Mouse (Mus musculus) stomach, embryonic 14.5 days (tissue): Measurements from ENCODE around the gene Ttyh3. TPM values are rescaled to one million over a fixed set of nuclear protein-coding genes. Genes with fewer than 3 reads are reported as not detected.

ENCODE experiments used
- ATAC-seq: fragments of 200-750 bp; cut with Nextera tagmentation; 2 replicates; pipeline ENCODE4 v1.8.0; 2017; ENCODE audit warnings: low read depth, moderate TSS enrichment; ENCODE audit not compliant: insufficient number of reproducible peaks, insufficient read depth, low FRiP score
- H3K27ac ChIP-seq: fragments of 300-500 bp; sonication (generic); 2 replicates; pipeline ENCODE4 v1.5.1; 2014; ENCODE audit warnings: mild to moderate bottlenecking, low read length, moderate library complexity, mixed read lengths
- H3K27me3 ChIP-seq: fragments of 300-500 bp; sonication (generic); 2 replicates; pipeline ENCODE4 v1.6.1; 2014; ENCODE audit warnings: low read length, control low read depth, mixed read lengths; ENCODE audit not compliant: control insufficient read depth, insufficient read depth
- H3K36me3 ChIP-seq: fragments of 300-500 bp; sonication (generic); 2 replicates; pipeline ENCODE4 v1.6.1; 2014; ENCODE audit warnings: mild to moderate bottlenecking, control low read depth, low read length, moderate library complexity, mixed read lengths; ENCODE audit not compliant: control insufficient read depth, insufficient read depth
- H3K4me1 ChIP-seq: fragments of 300-500 bp; sonication (generic); 2 replicates; pipeline ENCODE4 v1.6.1; 2014; ENCODE audit warnings: low read length, control low read depth, mixed read lengths; ENCODE audit not compliant: control insufficient read depth, insufficient read depth
- H3K4me2 ChIP-seq: fragments of 300-500 bp; sonication (generic); replicated peaks from 2 replicates; pipeline ENCODE4 v1.6.1; 2014; ENCODE audit warnings: low read depth, low read length, control low read depth
- H3K4me3 ChIP-seq: fragments of 300-500 bp; sonication (generic); 2 replicates; pipeline ENCODE4 v1.5.1; 2014; ENCODE audit warnings: low read depth, low read length, control low read depth
- H3K9ac ChIP-seq: fragments of 300-500 bp; sonication (generic); replicated peaks from 2 replicates; pipeline ENCODE4 v1.6.1; 2014; ENCODE audit warnings: low read depth, mild to moderate bottlenecking, control low read depth, low read length, moderate library complexity, mixed read lengths
- H3K9me3 ChIP-seq: fragments of 300-500 bp; sonication (generic); 2 replicates; pipeline ENCODE4 v1.6.1; 2016; ENCODE audit warnings: low read depth, low read length, control low read depth; ENCODE audit not compliant: control insufficient read depth
- WGBS: fragments of 180-500 bp; shearing (Covaris S2); extraction: QIAGEN DNeasy Blood & Tissue Kit; methylation state at CpG from one replicate; pipeline ENCODE4 v1.1.7; 2014; 5-methylcytosine and 5-hydroxymethylcytosine counted together
- polyA plus RNA-seq: library from polyadenylated mRNA; unstranded; fragments of >200 nt; fragmentation: Nextera tagmentation; extraction: Ambion mirVana; gene quantifications from 2 replicates; pipeline ENCODE4 v1.2.1, GENCODE M21; 2014

Gene Ttyh3
- polyA plus RNA-seq, 1 experiment from 2014 or later = 43.1 TPM

- H3K27ac ChIP-seq = no peak overlapping the region
- WGBS = 46% methylated on average over 9 of the region's 9 CpGs
- H3K4me1 ChIP-seq = peaks cover 40% of the 10 kb centered on the region
- no peaks in the 10 kb centered on the region for H3K9me3 ChIP-seq
- H3K27me3 ChIP-seq = no peaks in the 10 kb centered on the region
- no peak overlapping the region for H3K4me3 ChIP-seq
- no peak for ATAC-seq
- H3K9ac ChIP-seq = no peak overlapping the region
- no peak overlapping the region for H3K4me2 ChIP-seq
- no peaks in the 10 kb centered on the region for H3K36me3 ChIP-seq
Observed at GRCm38 (mm10) chr5:140579221-140579620, 69.6 kb downstream of the Ttyh3 start.

- Histone ChIP-seq H3K27me3 (no peaks in the 10 kb centered on the region), H3K9me3 (no peaks in the 10 kb centered on the region), H3K36me3 (no peaks in the 10 kb centered on the region), H3K4me3 (no peak overlapping the region), H3K9ac (no peak overlapping the region), H3K4me1 (peaks cover 17% of the 10 kb centered on the region), H3K4me2 (no peak overlapping the region), H3K27ac (no peak overlapping the region)
- no peak for ATAC-seq
- 55% methylated on average over 5 of the region's 5 CpGs for WGBS
Observed at GRCm38 (mm10) chr5:140575381-140575866, 73.4 kb downstream of the Ttyh3 start.

GRCm38 (mm10) chr5:140572611-140573010, 76.2 kb downstream of the Ttyh3 start:
- Histone ChIP-seq H3K4me1 (peaks cover 6% of the 10 kb centered on the region; the same call in 1 of the 2 replicates), H3K9ac (no peak overlapping the region), H3K27ac (no peak overlapping the region), H3K4me3 (no peak overlapping the region), H3K4me2 (no peak overlapping the region), H3K27me3 (no peaks in the 10 kb centered on the region), H3K9me3 (no peaks in the 10 kb centered on the region), H3K36me3 (no peaks in the 10 kb centered on the region)
- 68% methylated on average over 6 of the region's 6 CpGs for WGBS
- no peak for ATAC-seq

- WGBS = 56% methylated on average over 10 of the region's 10 CpGs
- Histone ChIP-seq H3K27me3 (no peaks in the 10 kb centered on the region), H3K4me2 (no peak overlapping the region), H3K9me3 (no peaks in the 10 kb centered on the region), H3K9ac (no peak overlapping the region), H3K36me3 (no peaks in the 10 kb centered on the region), H3K4me3 (no peak overlapping the region), H3K4me1 (peaks cover 13% of the 10 kb centered on the region; the same call in 1 of the 2 replicates), H3K27ac (no peak overlapping the region; the same call in 1 of the 2 replicates)
- no peak for ATAC-seq
Observed at GRCm38 (mm10) chr5:140571673-140572072, 77.2 kb downstream of the Ttyh3 start.

GRCm38 (mm10) chr5:140571201-140571600, 77.6 kb downstream of the Ttyh3 start:
- H3K36me3 ChIP-seq = no peaks in the 10 kb centered on the region
- H3K4me3 ChIP-seq = no peak overlapping the region
- no peak overlapping the region for H3K9ac ChIP-seq
- no peaks in the 10 kb centered on the region for H3K9me3 ChIP-seq
- H3K4me1 ChIP-seq = peaks cover 15% of the 10 kb centered on the region; the same call in 1 of the 2 replicates
- H3K4me2 ChIP-seq = no peak overlapping the region
- 69% methylated on average over 4 of the region's 4 CpGs for WGBS
- H3K27me3 ChIP-seq = no peaks in the 10 kb centered on the region
- no peak for ATAC-seq
- H3K27ac ChIP-seq = no peak overlapping the region

Other genes starting within 250 kb of the Ttyh3 start
- gene Eif3b, start 229.7 kb downstream of the Ttyh3 start, polyA plus RNA-seq = 125 and 132 TPM in 2 replicates
- not detected in 2 replicates for gene Gm4869, start 203.4 kb downstream of the Ttyh3 start, polyA plus RNA-seq
- gene Chst12, start 143.5 kb downstream of the Ttyh3 start, polyA plus RNA-seq = 17.6 and 21.5 TPM in 2 replicates
- gene Grifin, start 84.0 kb downstream of the Ttyh3 start, polyA plus RNA-seq = 0.74 TPM in 1 of 2 replicates, not detected in the other
- gene Lfng, start 41.7 kb downstream of the Ttyh3 start, polyA plus RNA-seq = 22.4 and 25.8 TPM in 2 replicates
- gene Iqce, start 53.3 kb upstream of the Ttyh3 start, polyA plus RNA-seq = 24.7 and 28.1 TPM in 2 replicates
- gene Brat1, start 56.0 kb upstream of the Ttyh3 start, polyA plus RNA-seq = 12.5 and 14.8 TPM in 2 replicates
- gene Amz1, start 75.1 kb upstream of the Ttyh3 start, polyA plus RNA-seq = 1.1 and 1.2 TPM in 2 replicates
- gene Gna12, start 181.4 kb upstream of the Ttyh3 start, polyA plus RNA-seq = 16.2 and 17.2 TPM in 2 replicates